Mouse (Mus musculus) ES-Bruce4 (cell line): ENCODE data around the gene Tmem120b. TPM values are rescaled to one million over a fixed set of nuclear protein-coding genes. Genes with fewer than 3 reads are reported as not detected.

Source experiments
- H3K27ac ChIP-seq: 2 replicates; pipeline ENCODE4 v1.5.1; 2012; ENCODE audit warnings: low read length, inconsistent platforms; ENCODE audit not compliant: insufficient read depth
- H3K27me3 ChIP-seq: 2 replicates; pipeline ENCODE4 v1.6.1; 2012; ENCODE audit warnings: mild to moderate bottlenecking, low read length, inconsistent platforms; ENCODE audit not compliant: control insufficient read depth, poor library complexity, insufficient read depth, severe bottlenecking
- H3K36me3 ChIP-seq: 2 replicates; pipeline ENCODE4 v1.6.1; 2012; ENCODE audit warnings: inconsistent platforms, mild to moderate bottlenecking, low read length, moderate library complexity; ENCODE audit not compliant: control insufficient read depth, poor library complexity, insufficient read depth, severe bottlenecking
- H3K4me1 ChIP-seq: one replicate; pipeline ENCODE4 v1.8.1; 2011; ENCODE audit warnings: low read length; ENCODE audit not compliant: control insufficient read depth, insufficient read depth
- H3K4me3 ChIP-seq: 2 replicates; pipeline ENCODE4 v1.5.1; 2011; ENCODE audit warnings: low read depth, mild to moderate bottlenecking, low read length
- H3K9ac ChIP-seq: 2 replicates; pipeline ENCODE4 v1.6.1; 2012; ENCODE audit warnings: low read depth, mild to moderate bottlenecking, inconsistent platforms; ENCODE audit not compliant: poor library complexity, severe bottlenecking
- H3K9me3 ChIP-seq: replicated peaks from 2 replicates; pipeline ENCODE4 v1.6.1; 2012; ENCODE audit warnings: mild to moderate bottlenecking, low read length, inconsistent platforms; ENCODE audit not compliant: control insufficient read depth, poor library complexity, insufficient read depth, severe bottlenecking
- CTCF ChIP-seq: IDR thresholded peaks from one replicate; pipeline ENCODE4 v1.8.1; 2011; ENCODE audit warnings: low read depth, low read length
- EP300 ChIP-seq: IDR thresholded peaks from 2 replicates; pipeline ENCODE4 v1.6.1; 2011; ENCODE audit warnings: low read depth, low read length; ENCODE audit not compliant: insufficient read depth
- POLR2A ChIP-seq: IDR thresholded peaks from one replicate; pipeline ENCODE4 v1.8.1; 2011; ENCODE audit warnings: low read length; ENCODE audit not compliant: insufficient read depth
- polyA plus RNA-seq: library from polyadenylated mRNA; stranded (reverse); fragments of >200 nt; gene quantifications from 2 replicates; pipeline ENCODE4 v1.2.4, GENCODE M21; 2011; ENCODE audit warnings: low read depth; ENCODE audit not compliant: missing spikeins, insufficient read depth, insufficient read length

The Tmem120b gene
- polyA plus RNA-seq, 1 experiment, result 8.9 TPM

GRCm38 (mm10) chr5:123134875-123135382, 66.7 kb downstream of the Tmem120b start:
- peaks cover 1% of the 10 kb centered on the region for H3K4me1 ChIP-seq
- H3K9me3 ChIP-seq, result no peaks in the 10 kb centered on the region
- TF ChIP-seq POLR2A, result no peak
- TF ChIP-seq EP300, result peak; percentile 53; the same call in 1 of the 2 replicates
- peak overlapping the region; percentile 82 for H3K9ac ChIP-seq
- peak overlapping the region; percentile 63 for H3K4me3 ChIP-seq
- H3K36me3 ChIP-seq, result no peaks in the 10 kb centered on the region
- H3K27me3 ChIP-seq, result no peaks in the 10 kb centered on the region
- peak overlapping the region; percentile 99 for H3K27ac ChIP-seq

GRCm38 (mm10) chr5:123135471-123136360, 67.5 kb downstream of the Tmem120b start:
- Histone ChIP-seq H3K9ac (peak overlapping the region; percentile 82), H3K27me3 (no peaks in the 10 kb centered on the region), H3K9me3 (no peaks in the 10 kb centered on the region), H3K27ac (peak overlapping the region; percentile 99), H3K36me3 (no peaks in the 10 kb centered on the region), H3K4me3 (peak overlapping the region; percentile 63), H3K4me1 (peaks cover 1% of the 10 kb centered on the region)
- TF ChIP-seq POLR2A (no peak), EP300 (peak; percentile 97)

GRCm38 (mm10) chr5:123136361-123137043, 68.3 kb downstream of the Tmem120b start:
- Histone ChIP-seq H3K9ac (peak overlapping the region; percentile 82), H3K36me3 (no peaks in the 10 kb centered on the region), H3K4me3 (peak overlapping the region; percentile 59), H3K9me3 (no peaks in the 10 kb centered on the region), H3K27me3 (no peaks in the 10 kb centered on the region), H3K27ac (peak overlapping the region; percentile 99), H3K4me1 (peaks cover 1% of the 10 kb centered on the region)
- TF ChIP-seq POLR2A (no peak), EP300 (peak; percentile 97), CTCF (no peak)

- H3K9ac ChIP-seq, result peak overlapping the region; percentile 82
- peak overlapping the region; percentile 99 for H3K27ac ChIP-seq
- no peaks in the 10 kb centered on the region for H3K36me3 ChIP-seq
- H3K27me3 ChIP-seq, result no peaks in the 10 kb centered on the region
- no peaks in the 10 kb centered on the region for H3K9me3 ChIP-seq
- peak overlapping the region; percentile 59 for H3K4me3 ChIP-seq
- H3K4me1 ChIP-seq, result peaks cover 1% of the 10 kb centered on the region
- TF ChIP-seq EP300 (peak; percentile 99), POLR2A (no peak), CTCF (no peak)
Observed at GRCm38 (mm10) chr5:123137044-123137909, 69.1 kb downstream of the Tmem120b start.

- Histone ChIP-seq H3K9me3 (no peaks in the 10 kb centered on the region), H3K4me1 (peaks cover 1% of the 10 kb centered on the region), H3K9ac (peak overlapping the region; percentile 82; the same call in 1 of the 2 replicates), H3K4me3 (peak overlapping the region; percentile 59), H3K27ac (peak overlapping the region; percentile 99), H3K27me3 (no peaks in the 10 kb centered on the region), H3K36me3 (no peaks in the 10 kb centered on the region)
- TF ChIP-seq CTCF (no peak), POLR2A (no peak), EP300 (no peak)
Observed at GRCm38 (mm10) chr5:123137910-123138229, 69.7 kb downstream of the Tmem120b start.
